Mouse (Mus musculus) liver, embryonic 14.5 days (tissue): Measurements from ENCODE around the gene Tlk1. TPM values are rescaled to one million over a fixed set of nuclear protein-coding genes. Genes with fewer than 3 reads are reported as not detected.

ENCODE experiments used
- ATAC-seq: fragments of 200-750 bp; cut with Nextera tagmentation; 2 replicates; pipeline ENCODE4 v1.8.0; 2017; ENCODE audit warnings: moderate number of reproducible peaks, mild to moderate bottlenecking, moderate library complexity; ENCODE audit not compliant: insufficient read depth
- DNase-seq, 3 experiments: peaks; one replicate each; pipeline ENCODE4 v3.0.0-alpha.2; 2012 to 2013; ENCODE audit warnings: low read depth in 3 of 3, low spot score in 3 of 3
- H3K27ac ChIP-seq: fragments of 300-500 bp; sonication (generic); 2 replicates; pipeline ENCODE4 v1.5.1; 2014; ENCODE audit warnings: moderate library complexity, mild to moderate bottlenecking, control low read depth, inconsistent platforms
- H3K27me3 ChIP-seq: fragments of 300-500 bp; sonication (generic); 2 replicates; pipeline ENCODE4 v1.6.1; 2014; ENCODE audit warnings: mild to moderate bottlenecking, low read length, moderate library complexity; ENCODE audit not compliant: control insufficient read depth, insufficient read depth
- H3K36me3 ChIP-seq: fragments of 300-500 bp; sonication (generic); replicated peaks from 2 replicates; pipeline ENCODE4 v1.6.1; 2014; ENCODE audit warnings: low read depth; ENCODE audit not compliant: control insufficient read depth, insufficient read depth
- H3K4me1 ChIP-seq, 2 experiments: fragments of 200-500 bp in 1 of 2; fragments of 300-500 bp in 1 of 2; sonication (generic) in 1 of 2; replicated peaks; 2 replicates each; pipeline ENCODE4 v1.6.1; 2012 to 2014; ENCODE audit warnings: antibody characterized with exemption in 1 of 2, inconsistent platforms in 1 of 2, low read length in 1 of 2; ENCODE audit not compliant: control insufficient read depth in 2 of 2, insufficient read depth in 2 of 2
- H3K4me2 ChIP-seq: fragments of 300-500 bp; sonication (generic); 2 replicates; pipeline ENCODE4 v1.6.1; 2014; ENCODE audit warnings: low read depth, mild to moderate bottlenecking, control low read depth, moderate library complexity
- H3K4me3 ChIP-seq, 2 experiments: fragments of 200-500 bp in 1 of 2; fragments of 300-500 bp in 1 of 2; sonication (generic) in 1 of 2; 2 replicates each; pipeline ENCODE4 v1.5.1; 2012 to 2014; ENCODE audit warnings: low read depth in 2 of 2, low read length in 2 of 2, mild to moderate bottlenecking in 2 of 2, control low read depth in 1 of 2, inconsistent platforms in 1 of 2, moderate library complexity in 1 of 2; ENCODE audit not compliant: insufficient read depth in 1 of 2
- H3K9ac ChIP-seq: fragments of 300-500 bp; sonication (generic); replicated peaks from 2 replicates; pipeline ENCODE4 v1.6.1; 2014; ENCODE audit warnings: mild to moderate bottlenecking, control low read depth, moderate library complexity
- H3K9me3 ChIP-seq: fragments of 300-500 bp; sonication (generic); 2 replicates; pipeline ENCODE4 v1.6.1; 2016; ENCODE audit warnings: low read length, mixed read lengths; ENCODE audit not compliant: control insufficient read depth
- CTCF ChIP-seq: IDR thresholded peaks from 2 replicates; pipeline ENCODE4 v1.5.1; 2016; ENCODE audit warnings: antibody characterized with exemption, low read depth, control low read depth
- EP300 ChIP-seq: IDR thresholded peaks from 2 replicates; pipeline ENCODE4 v1.6.1; 2016; ENCODE audit warnings: antibody characterized with exemption, low read depth
- WGBS: fragments of 180-500 bp; shearing (Covaris S2); extraction: QIAGEN DNeasy Blood & Tissue Kit; methylation state at CpG from one replicate; pipeline ENCODE4 v1.1.7; 2014; ENCODE audit not compliant: insufficient replicate concordance; 5-methylcytosine and 5-hydroxymethylcytosine counted together
- polyA plus RNA-seq, 2 experiments: library from polyadenylated mRNA; depleted of rRNA in 1 of 2; stranded (reverse) in 1 of 2; unstranded in 1 of 2; fragments of >200 nt; fragmentation: Nextera tagmentation in 1 of 2; extraction: Ambion mirVana in 1 of 2; gene quantifications; 2 replicates each; pipeline versions ENCODE4 v1.2.1 to v1.2.3; 2012 to 2014

The Tlk1 gene
- polyA plus RNA-seq, 2 experiments, result 23.7 to 24.3 TPM

DNA sequence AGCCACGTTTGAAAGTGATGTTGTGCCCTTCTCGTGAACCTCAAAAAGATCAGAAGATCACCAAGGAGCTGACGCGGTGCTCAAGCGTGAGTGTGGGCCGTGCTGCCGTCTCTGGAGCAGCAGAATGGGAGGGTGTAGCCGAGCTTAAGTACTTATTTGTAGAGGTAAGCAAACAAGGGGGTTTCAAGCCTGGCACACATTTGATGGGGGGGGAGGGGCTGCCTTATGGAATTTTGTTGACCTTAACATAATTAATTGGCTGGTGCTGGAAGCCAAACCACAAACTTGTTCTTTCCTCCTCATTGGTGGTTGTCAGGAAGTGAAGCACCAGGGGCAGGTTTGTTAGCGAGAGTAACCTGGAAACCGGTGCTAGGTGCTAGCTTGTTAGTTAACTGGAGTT, 129.8 kb downstream of the Tlk1 start:
- H3K9me3 ChIP-seq, result no peaks in the 10 kb centered on the region
- H3K27ac ChIP-seq, result no peak overlapping the region
- no peak overlapping the region for H3K4me2 ChIP-seq
- DNase-seq (no peak), ATAC-seq (no peak)
- peaks cover 2% of the 10 kb centered on the region for H3K36me3 ChIP-seq
- H3K4me1 ChIP-seq, result no peaks in the 10 kb centered on the region; a peak in 1 of 4 replicates
- no peak overlapping the region for H3K9ac ChIP-seq
- no peak overlapping the region for H3K4me3 ChIP-seq
- 78% methylated on average over 10 of the region's 10 CpGs for WGBS
- H3K27me3 ChIP-seq, result no peaks in the 10 kb centered on the region
- TF ChIP-seq CTCF (no peak), EP300 (no peak)

DNA sequence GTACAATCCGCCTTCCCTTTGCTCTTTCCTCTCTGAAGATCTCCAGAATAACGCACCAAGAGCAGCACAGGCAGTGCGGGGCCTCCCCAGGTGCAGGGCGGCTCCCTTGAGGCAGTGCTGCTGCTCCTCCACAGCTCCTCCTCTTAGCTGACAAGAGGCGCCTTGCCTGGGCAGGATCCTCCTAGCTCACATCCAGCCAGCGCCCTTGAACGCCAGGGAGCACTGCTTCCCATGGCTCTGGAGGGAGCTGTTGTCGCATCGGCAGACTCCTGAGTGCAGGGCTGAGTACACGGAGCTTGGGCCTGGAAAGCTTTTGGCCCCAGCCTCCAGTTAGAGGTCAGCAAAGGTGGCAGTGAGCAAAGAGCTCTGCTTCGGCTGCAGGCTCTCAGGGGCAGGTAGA, 135.3 kb downstream of the Tlk1 start:
- WGBS, result 80% methylated on average over 11 of the region's 11 CpGs
- Histone ChIP-seq H3K4me3 (no peak overlapping the region), H3K4me1 (no peaks in the 10 kb centered on the region), H3K9me3 (no peaks in the 10 kb centered on the region), H3K9ac (no peak overlapping the region), H3K27ac (no peak overlapping the region), H3K36me3 (peaks cover 16% of the 10 kb centered on the region), H3K27me3 (no peaks in the 10 kb centered on the region), H3K4me2 (no peak overlapping the region)
- DNase-seq (no peak), ATAC-seq (no peak)
- TF ChIP-seq EP300 (no peak), CTCF (no peak)

DNA sequence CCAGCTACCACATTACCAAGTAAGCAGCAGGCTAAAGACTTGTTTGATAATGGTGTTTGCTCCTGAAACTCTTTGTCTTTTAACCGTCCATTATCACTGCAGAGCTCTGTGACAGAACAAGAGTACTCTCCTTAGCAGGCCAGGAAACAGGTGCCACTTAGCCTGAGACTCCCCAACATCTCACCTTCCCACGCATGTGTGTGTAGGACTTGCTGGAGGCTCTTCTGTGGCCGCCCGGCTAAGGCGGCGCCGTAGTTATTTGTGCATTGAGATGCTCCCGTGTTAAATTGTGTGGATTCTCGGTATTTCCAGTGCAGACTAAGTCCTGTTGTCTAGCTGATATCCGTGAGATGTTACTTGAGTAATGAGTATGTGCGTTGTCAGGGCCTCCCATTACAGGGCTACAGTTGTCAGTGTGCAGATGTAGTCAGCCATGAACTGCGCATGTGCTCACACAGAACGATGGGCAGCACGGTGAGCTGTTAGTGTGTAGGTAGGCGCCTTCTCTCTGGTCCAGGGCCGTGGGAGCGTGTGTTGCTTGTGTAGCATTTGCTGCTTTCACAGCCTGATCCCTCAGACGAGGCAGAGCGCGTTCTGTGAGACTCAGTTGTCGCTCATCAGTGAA, 137.0 kb downstream of the Tlk1 start:
- no peak for TF ChIP-seq CTCF
- no peak for TF ChIP-seq EP300
- H3K9ac ChIP-seq, result no peak overlapping the region
- H3K36me3 ChIP-seq, result peaks cover 25% of the 10 kb centered on the region
- no peak overlapping the region for H3K4me2 ChIP-seq
- H3K4me3 ChIP-seq, result no peak overlapping the region
- ATAC-seq, result no peak
- H3K9me3 ChIP-seq, result no peaks in the 10 kb centered on the region
- H3K4me1 ChIP-seq, result no peaks in the 10 kb centered on the region
- no peaks in the 10 kb centered on the region for H3K27me3 ChIP-seq
- WGBS, result 85% methylated on average over 21 of the region's 21 CpGs
- no peak for DNase-seq
- H3K27ac ChIP-seq, result no peak overlapping the region

DNA sequence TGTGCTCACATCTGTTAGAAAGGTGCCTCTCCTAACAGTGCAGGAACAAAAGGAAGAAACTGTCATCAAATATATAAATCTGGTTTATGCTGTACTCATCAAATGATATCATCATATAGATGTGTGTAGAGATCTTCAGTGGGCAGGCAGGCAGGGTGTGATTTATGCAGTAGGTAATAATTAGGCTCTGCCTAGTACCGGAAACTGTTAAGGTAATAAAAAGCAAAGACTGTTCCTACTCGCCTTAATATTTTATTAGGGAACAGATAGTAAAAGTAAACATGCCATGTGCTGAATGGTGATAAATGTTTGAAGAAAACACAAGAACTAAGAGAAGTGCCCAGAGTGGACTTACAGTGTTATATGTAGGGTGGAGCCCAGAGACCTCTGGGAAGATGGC, 143.2 kb downstream of the Tlk1 start:
- ATAC-seq, result no peak

DNA sequence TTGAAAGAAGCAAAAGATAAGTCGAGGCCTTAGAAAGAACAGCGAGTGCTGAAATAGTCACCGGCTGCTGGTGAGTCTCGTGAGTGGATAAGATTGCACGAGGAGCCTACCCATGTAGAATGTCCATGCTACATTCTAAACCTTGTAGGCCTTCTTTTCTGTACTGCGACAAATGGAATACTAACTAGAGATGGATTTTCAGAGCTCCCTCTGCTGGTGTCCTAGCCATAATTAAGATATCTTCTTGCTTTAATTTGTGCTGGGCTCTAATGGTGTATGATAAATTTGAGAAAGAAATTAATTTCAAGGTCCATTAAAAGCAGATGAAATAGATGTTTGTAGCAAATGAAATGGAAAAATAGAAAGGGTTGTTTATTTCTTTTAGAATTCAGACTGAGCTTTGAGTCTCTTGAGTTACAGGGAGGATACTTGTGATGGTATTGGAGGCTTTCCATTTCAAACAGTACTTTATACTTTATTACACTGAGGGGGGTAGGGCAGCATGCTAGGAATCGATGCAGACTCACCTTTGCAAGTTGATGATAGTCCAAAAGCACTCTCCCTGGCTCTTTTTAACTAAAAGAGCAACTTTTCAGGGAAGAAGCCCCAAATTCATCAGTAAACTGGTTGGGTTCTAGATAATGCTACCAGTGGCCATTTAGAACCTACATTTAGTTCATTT, 151.9 kb downstream of the Tlk1 start:
- 65% methylated on average over 7 of the region's 7 CpGs for WGBS
- no peak for DNase-seq

More for the DNA sequence above, 143.2 kb downstream of the Tlk1 start:
- WGBS, result 64% methylated on average over 2 of the region's 2 CpGs
- no peak for TF ChIP-seq CTCF
- no peak for TF ChIP-seq EP300
- Histone ChIP-seq H3K9me3 (no peaks in the 10 kb centered on the region), H3K27me3 (no peaks in the 10 kb centered on the region), H3K4me1 (no peaks in the 10 kb centered on the region), H3K27ac (no peak overlapping the region), H3K36me3 (peaks cover 50% of the 10 kb centered on the region), H3K9ac (no peak overlapping the region), H3K4me3 (no peak overlapping the region), H3K4me2 (no peak overlapping the region)
- DNase-seq, result no peak

More for the DNA sequence above, 151.9 kb downstream of the Tlk1 start:
- no peaks in the 10 kb centered on the region for H3K4me1 ChIP-seq
- no peak overlapping the region for H3K4me3 ChIP-seq
- H3K27me3 ChIP-seq, result no peaks in the 10 kb centered on the region
- no peak overlapping the region for H3K27ac ChIP-seq
- peak; percentile 26; the same call in 1 of the 2 replicates for TF ChIP-seq CTCF
- no peak for TF ChIP-seq EP300
- H3K4me2 ChIP-seq, result no peak overlapping the region
- no peak overlapping the region for H3K9ac ChIP-seq
- no peaks in the 10 kb centered on the region for H3K9me3 ChIP-seq
- H3K36me3 ChIP-seq, result peaks cover 3% of the 10 kb centered on the region
- ATAC-seq, result no peak
